Mouse (Mus musculus): ENCODE results near the gene Espl1. TPM values are rescaled to one million over a fixed set of nuclear protein-coding genes. Genes with fewer than 3 reads are reported as not detected.

Espl1 gene
- polyA plus RNA-seq, 1 experiment from 2014 or later = 10.9 TPM

- 37% methylated on average over 16 of the region's 16 CpGs for WGBS
- Histone ChIP-seq H3K4me3 (replicated peaks; ENCODE audit: low read length) (no peak overlapping the region), H3K27ac (ENCODE audit: low read length) (no peak overlapping the region), H3K36me3 (ENCODE audit: control insufficient read depth, insufficient read depth) (no peaks in the 10 kb centered on the region), H3K9me3 (ENCODE audit: control insufficient read depth, low read length) (no peaks in the 10 kb centered on the region), H3K4me1 (replicated peaks; ENCODE audit: control insufficient read depth, insufficient read depth, low read length) (peaks cover 19% of the 10 kb centered on the region), H3K4me2 (ENCODE audit: low read length) (no peak overlapping the region), H3K27me3 (replicated peaks; ENCODE audit: control insufficient read depth, insufficient read depth, low read length) (peaks cover 30% of the 10 kb centered on the region), H3K9ac (replicated peaks; ENCODE audit: low read depth, low read length) (no peak overlapping the region)
- ATAC-seq = no peak
Observed at GRCm38 (mm10) chr15:102356501-102357325, 60.6 kb downstream of the Espl1 start.

DNA sequence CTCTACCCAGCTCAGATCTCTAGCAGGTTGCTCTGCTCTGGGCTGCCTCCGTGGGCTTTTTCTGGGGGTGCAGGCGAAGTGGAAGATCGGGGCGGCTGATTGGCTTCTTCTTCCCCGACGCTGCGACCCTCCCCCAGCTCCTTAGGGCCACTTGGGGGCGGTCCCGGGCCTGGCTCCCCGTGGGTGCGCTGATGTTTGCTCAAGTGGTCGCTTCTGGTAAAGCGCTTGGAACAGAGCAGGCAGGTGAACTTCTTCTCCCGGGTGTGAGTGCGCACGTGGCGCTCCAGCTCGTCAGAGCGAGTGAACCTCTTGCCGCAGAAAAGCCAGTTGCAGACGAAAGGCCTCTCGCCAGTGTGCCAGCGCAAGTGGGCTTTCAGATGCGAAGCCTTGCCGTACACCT is 62.1 kb downstream of the Espl1 start:
- Histone ChIP-seq H3K27me3 (replicated peaks; ENCODE audit: control insufficient read depth, insufficient read depth, low read length) (peaks cover 31% of the 10 kb centered on the region), H3K36me3 (ENCODE audit: control insufficient read depth, insufficient read depth) (no peaks in the 10 kb centered on the region), H3K4me2 (ENCODE audit: low read length) (peak overlapping the region; percentile 30; the same call in 1 of the 2 replicates), H3K9ac (replicated peaks; ENCODE audit: low read depth, low read length) (no peak overlapping the region), H3K4me1 (replicated peaks; ENCODE audit: control insufficient read depth, insufficient read depth, low read length) (peaks cover 19% of the 10 kb centered on the region), H3K27ac (ENCODE audit: low read length) (no peak overlapping the region), H3K9me3 (ENCODE audit: control insufficient read depth, low read length) (no peaks in the 10 kb centered on the region), H3K4me3 (replicated peaks; ENCODE audit: low read length) (no peak overlapping the region; the same call in 1 of the 2 replicates)
- no peak for ATAC-seq
- WGBS = 3% methylated on average over 25 of the region's 25 CpGs

DNA sequence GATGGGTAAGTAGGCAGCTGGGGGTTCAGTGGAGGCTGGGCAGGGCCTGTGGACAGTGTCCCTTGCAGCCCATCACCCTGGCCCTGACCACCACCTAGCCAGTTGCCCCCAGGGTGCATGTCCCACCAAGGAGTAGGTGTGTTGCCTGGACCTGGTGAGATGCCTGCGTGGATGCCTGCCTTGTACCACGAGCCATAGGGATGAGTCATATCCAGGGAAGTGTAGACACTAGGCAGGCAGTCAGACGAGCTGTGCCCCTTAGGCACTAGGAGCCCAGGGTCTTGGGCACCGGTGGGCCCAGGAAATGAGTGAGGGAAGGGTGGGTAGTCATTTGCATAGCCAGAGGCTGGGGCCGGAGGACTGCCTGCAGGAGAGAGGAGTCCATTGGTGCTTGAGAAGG is 62.8 kb downstream of the Espl1 start:
- Histone ChIP-seq H3K36me3 (ENCODE audit: control insufficient read depth, insufficient read depth) (no peaks in the 10 kb centered on the region), H3K27ac (ENCODE audit: low read length) (no peak overlapping the region), H3K9me3 (ENCODE audit: control insufficient read depth, low read length) (no peaks in the 10 kb centered on the region), H3K4me3 (replicated peaks; ENCODE audit: low read length) (no peak overlapping the region), H3K9ac (replicated peaks; ENCODE audit: low read depth, low read length) (no peak overlapping the region), H3K4me1 (replicated peaks; ENCODE audit: control insufficient read depth, insufficient read depth, low read length) (peaks cover 19% of the 10 kb centered on the region), H3K4me2 (ENCODE audit: low read length) (no peak overlapping the region), H3K27me3 (replicated peaks; ENCODE audit: control insufficient read depth, insufficient read depth, low read length) (peaks cover 34% of the 10 kb centered on the region)
- ATAC-seq = no peak
- 29% methylated on average over 5 of the region's 5 CpGs for WGBS

DNA sequence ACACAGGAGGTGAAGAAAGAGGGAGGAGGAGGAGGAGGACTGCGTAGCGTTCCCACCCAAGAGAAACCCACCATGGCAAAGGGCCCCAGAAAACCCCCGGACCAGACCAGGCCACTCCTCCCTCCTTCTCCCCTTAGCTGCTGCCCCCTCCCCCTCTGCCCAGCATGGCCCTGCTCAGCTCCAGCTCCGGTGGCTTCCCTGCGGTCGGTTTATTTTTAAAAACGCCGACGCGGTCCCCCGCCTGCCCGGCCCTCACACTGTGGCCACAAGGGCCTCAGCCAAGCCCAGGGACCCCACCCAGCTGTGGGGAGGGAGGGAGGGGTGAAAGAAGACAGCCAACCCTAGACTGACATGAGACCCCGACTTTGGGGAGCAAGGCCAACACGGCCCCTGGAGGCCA is 66.6 kb downstream of the Espl1 start:
- peaks cover 15% of the 10 kb centered on the region for H3K4me1 ChIP-seq (replicated peaks; ENCODE audit: control insufficient read depth, insufficient read depth, low read length)
- H3K27me3 ChIP-seq (replicated peaks; ENCODE audit: control insufficient read depth, insufficient read depth, low read length) = peaks cover 23% of the 10 kb centered on the region
- H3K4me2 ChIP-seq (ENCODE audit: low read length) = no peak overlapping the region
- WGBS = 24% methylated on average over 14 of the region's 14 CpGs
- no peak for ATAC-seq
- H3K4me3 ChIP-seq (replicated peaks; ENCODE audit: low read length) = no peak overlapping the region
- H3K9ac ChIP-seq (replicated peaks; ENCODE audit: low read depth, low read length) = no peak overlapping the region
- H3K9me3 ChIP-seq (ENCODE audit: control insufficient read depth, low read length) = no peaks in the 10 kb centered on the region
- H3K36me3 ChIP-seq (ENCODE audit: control insufficient read depth, insufficient read depth) = no peaks in the 10 kb centered on the region
- no peak overlapping the region for H3K27ac ChIP-seq (ENCODE audit: low read length)

DNA sequence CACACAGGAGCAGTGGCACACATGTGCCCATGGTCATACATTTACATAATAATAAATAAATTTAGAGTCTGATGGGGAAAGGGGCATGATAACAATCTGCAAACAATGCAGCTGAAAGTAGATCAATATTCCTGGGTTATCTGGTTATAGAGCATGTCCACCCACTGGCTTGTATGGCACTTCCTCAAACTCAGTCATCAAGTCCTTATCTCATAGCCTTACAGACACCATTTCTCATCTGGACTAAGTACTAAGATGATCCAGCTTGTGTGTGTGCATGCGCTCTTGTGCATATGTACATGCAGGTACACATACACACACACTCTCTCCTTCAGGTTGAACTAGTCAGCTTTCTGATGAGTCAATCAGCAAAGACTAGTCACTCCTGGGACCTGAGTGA is 68.6 kb downstream of the Espl1 start:
- no peak overlapping the region for H3K9ac ChIP-seq (replicated peaks; ENCODE audit: low read depth, low read length)
- 100% methylated on average over 1 of the region's 1 CpGs for WGBS
- no peaks in the 10 kb centered on the region for H3K9me3 ChIP-seq (ENCODE audit: control insufficient read depth, low read length)
- peaks cover 8% of the 10 kb centered on the region for H3K4me1 ChIP-seq (replicated peaks; ENCODE audit: control insufficient read depth, insufficient read depth, low read length)
- no peak overlapping the region for H3K4me3 ChIP-seq (replicated peaks; ENCODE audit: low read length)
- peaks cover 9% of the 10 kb centered on the region; the same call in 1 of the 2 replicates for H3K27me3 ChIP-seq (replicated peaks; ENCODE audit: control insufficient read depth, insufficient read depth, low read length)
- no peaks in the 10 kb centered on the region for H3K36me3 ChIP-seq (ENCODE audit: control insufficient read depth, insufficient read depth)
- no peak for ATAC-seq
- H3K27ac ChIP-seq (ENCODE audit: low read length) = no peak overlapping the region
- no peak overlapping the region for H3K4me2 ChIP-seq (ENCODE audit: low read length)

GRCm38 (mm10) chr15:102366238-102366637 is 70.2 kb downstream of the Espl1 start:
- 9% methylated on average over 7 of the region's 7 CpGs for WGBS
- no peak overlapping the region for H3K9ac ChIP-seq (replicated peaks; ENCODE audit: low read depth, low read length)
- no peak overlapping the region for H3K27ac ChIP-seq (ENCODE audit: low read length)
- no peak overlapping the region for H3K4me3 ChIP-seq (replicated peaks; ENCODE audit: low read length)
- no peaks in the 10 kb centered on the region for H3K36me3 ChIP-seq (ENCODE audit: control insufficient read depth, insufficient read depth)
- peaks cover 19% of the 10 kb centered on the region for H3K27me3 ChIP-seq (replicated peaks; ENCODE audit: control insufficient read depth, insufficient read depth, low read length)
- H3K9me3 ChIP-seq (ENCODE audit: control insufficient read depth, low read length) = no peaks in the 10 kb centered on the region
- H3K4me2 ChIP-seq (ENCODE audit: low read length) = peak overlapping the region; percentile 46
- ATAC-seq = no peak
- peaks cover 8% of the 10 kb centered on the region for H3K4me1 ChIP-seq (replicated peaks; ENCODE audit: control insufficient read depth, insufficient read depth, low read length)

GRCm38 (mm10) chr15:102366733-102367344 is 70.8 kb downstream of the Espl1 start, which contains the start of gene Sp7:
Gene Sp7 (minus strand): TSS chr15:102367182.
- 6% methylated on average over 15 of the region's 15 CpGs for WGBS
- peak within 1 kb of the TSS; percentile 46 for H3K4me2 ChIP-seq (ENCODE audit: low read length)
- H3K4me3 ChIP-seq (replicated peaks; ENCODE audit: low read length) = peak within 1 kb of the TSS; percentile 26
- peaks cover 19% of the 10 kb centered on the region for H3K27me3 ChIP-seq (replicated peaks; ENCODE audit: control insufficient read depth, insufficient read depth, low read length)
- ATAC-seq = no peak
- H3K9me3 ChIP-seq (ENCODE audit: control insufficient read depth, low read length) = no peaks in the 10 kb centered on the region
- H3K4me1 ChIP-seq (replicated peaks; ENCODE audit: control insufficient read depth, insufficient read depth, low read length) = peaks cover 8% of the 10 kb centered on the region
- no peak within 1 kb of the TSS for H3K27ac ChIP-seq (ENCODE audit: low read length)
- H3K9ac ChIP-seq (replicated peaks; ENCODE audit: low read depth, low read length) = peak within 1 kb of the TSS; percentile 37; the same call in 1 of the 2 replicates
- no peaks in the 10 kb centered on the region for H3K36me3 ChIP-seq (ENCODE audit: control insufficient read depth, insufficient read depth)

DNA sequence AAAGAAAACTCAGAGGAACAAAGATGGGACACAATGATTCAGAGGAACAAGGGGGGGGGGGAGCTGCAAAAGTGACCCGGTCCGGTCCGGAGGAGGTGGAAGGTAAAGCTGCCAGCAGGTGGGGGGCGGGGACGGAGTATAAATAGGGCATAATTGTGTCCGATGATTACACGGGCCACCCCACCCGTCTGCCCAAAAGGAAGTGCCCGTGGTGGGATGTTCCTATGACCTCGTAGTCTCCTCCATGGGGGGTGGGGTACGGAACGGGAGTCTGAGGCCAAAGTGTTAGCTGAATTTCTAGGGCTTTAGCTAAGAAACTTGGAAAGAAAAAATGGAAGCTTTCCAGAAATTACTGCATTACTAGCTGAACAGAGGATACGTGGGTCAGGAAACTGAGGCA is 73.9 kb downstream of the Espl1 start:
- Histone ChIP-seq H3K27me3 (replicated peaks; ENCODE audit: control insufficient read depth, insufficient read depth, low read length) (peaks cover 11% of the 10 kb centered on the region), H3K4me1 (replicated peaks; ENCODE audit: control insufficient read depth, insufficient read depth, low read length) (peaks cover 8% of the 10 kb centered on the region), H3K27ac (ENCODE audit: low read length) (no peak overlapping the region), H3K4me2 (ENCODE audit: low read length) (no peak overlapping the region), H3K36me3 (ENCODE audit: control insufficient read depth, insufficient read depth) (no peaks in the 10 kb centered on the region), H3K9ac (replicated peaks; ENCODE audit: low read depth, low read length) (no peak overlapping the region), H3K4me3 (replicated peaks; ENCODE audit: low read length) (no peak overlapping the region), H3K9me3 (ENCODE audit: control insufficient read depth, low read length) (no peaks in the 10 kb centered on the region)
- no peak for ATAC-seq
- 13% methylated on average over 13 of the region's 13 CpGs for WGBS

GRCm38 (mm10) chr15:102370727-102371126 is 74.7 kb downstream of the Espl1 start:
- Histone ChIP-seq H3K4me1 (replicated peaks; ENCODE audit: control insufficient read depth, insufficient read depth, low read length) (peaks cover 8% of the 10 kb centered on the region), H3K9me3 (ENCODE audit: control insufficient read depth, low read length) (no peaks in the 10 kb centered on the region), H3K36me3 (ENCODE audit: control insufficient read depth, insufficient read depth) (no peaks in the 10 kb centered on the region), H3K27ac (ENCODE audit: low read length) (no peak overlapping the region), H3K4me3 (replicated peaks; ENCODE audit: low read length) (no peak overlapping the region), H3K27me3 (replicated peaks; ENCODE audit: control insufficient read depth, insufficient read depth, low read length) (peaks cover 10% of the 10 kb centered on the region), H3K4me2 (ENCODE audit: low read length) (no peak overlapping the region), H3K9ac (replicated peaks; ENCODE audit: low read depth, low read length) (no peak overlapping the region)
- WGBS = 13% methylated on average over 10 of the region's 10 CpGs
- no peak for ATAC-seq
